7 mouse cellular contexts compared by ENCODE assay signal in genomic region chr11:32000281-32000680, GRCm38 (mm10). TPM values are rescaled to one million over a fixed set of nuclear protein-coding genes. Genes with fewer than 3 reads are reported as not detected.
A peak's percentile ranks its signal among the peaks of the same experiment; 100 is the strongest.
DNase-seq lines count a peak whose midpoint lies in the region; ATAC-seq and TF ChIP-seq lines count a peak whose summit lies in the region.

Nsg2 (plus strand) TSS chr11:32000463.

- no peaks in the 10 kb centered on the region for H3K9me3 ChIP-seq in forebrain, embryonic 10.5 days
- H3K9me3 ChIP-seq in heart, embryonic 14.5 days (ENCODE audit: control insufficient read depth, low read length), result 0 out of 2 replicates have a peak, but pooled peaks cover 2% of the 10 kb centered on the region
- H3K9me3 ChIP-seq in stomach, embryonic 14.5 days (ENCODE audit: control insufficient read depth, low read depth, low read length), result no peaks in the 10 kb centered on the region

- peaks cover 45% of the 10 kb centered on the region for H3K4me1 ChIP-seq in forebrain, embryonic 10.5 days
- peaks cover 3 to 6% of the 10 kb centered on the region in 2 experiments; a peak in 1 of 4 replicates for H3K4me1 ChIP-seq in heart, embryonic 14.5 days (ENCODE audit: control insufficient read depth in 2 of 2, insufficient read depth in 2 of 2, low read length in 2 of 2)
- no peaks in the 10 kb centered on the region for H3K4me1 ChIP-seq in liver, adult 2 months (ENCODE audit: control insufficient read depth, insufficient read depth, low read length)
- 0 out of 2 replicates have a peak, but pooled peaks cover 3% of the 10 kb centered on the region for H3K4me1 ChIP-seq in stomach, embryonic 14.5 days (ENCODE audit: control insufficient read depth, insufficient read depth, low read length)

- WGBS in forebrain, embryonic 10.5 days, result under 1% methylated on average over 16 of the region's 16 CpGs
- under 1% methylated on average over 16 of the region's 16 CpGs for WGBS in heart, embryonic 14.5 days
- WGBS in liver, adult 2 months, result 1% methylated on average over 16 of the region's 16 CpGs
- under 1% methylated on average over 16 of the region's 16 CpGs for WGBS in stomach, embryonic 14.5 days

- no peaks in the 10 kb centered on the region; the same call in 1 of the 2 replicates for H3K36me3 ChIP-seq in forebrain, embryonic 10.5 days (replicated peaks)
- H3K36me3 ChIP-seq in heart, embryonic 14.5 days (ENCODE audit: control insufficient read depth, insufficient read depth, low read length), result no peaks in the 10 kb centered on the region
- no peaks in the 10 kb centered on the region for H3K36me3 ChIP-seq in liver, adult 2 months (ENCODE audit: control insufficient read depth, insufficient read depth, low read length)
- no peaks in the 10 kb centered on the region for H3K36me3 ChIP-seq in stomach, embryonic 14.5 days (ENCODE audit: control insufficient read depth, insufficient read depth, low read length)

- TF ChIP-seq CTCF in liver, adult 2 months (IDR thresholded peaks at IDR 0.05; ENCODE audit: low read depth, low read length), result peak; percentile 45

- peak within 1 kb of the TSS; percentile 45 for H3K4me3 ChIP-seq in forebrain, embryonic 10.5 days
- H3K4me3 ChIP-seq in heart, embryonic 14.5 days (ENCODE audit: control insufficient read depth in 1 of 2, insufficient read depth in 1 of 2, low read depth in 1 of 2, low read length in 2 of 2), result peak within 1 kb of the TSS; percentile 26 to 31
- H3K4me3 ChIP-seq in liver, adult 2 months (ENCODE audit: insufficient read depth, low read depth, low read length), result no peak within 1 kb of the TSS
- H3K4me3 ChIP-seq in stomach, embryonic 14.5 days (ENCODE audit: low read depth, low read length), result no peak within 1 kb of the TSS

- no peaks in the 10 kb centered on the region for H3K79me2 ChIP-seq in liver, adult 2 months (ENCODE audit: control insufficient read depth, insufficient read depth, low read length)

- ATAC-seq in heart, embryonic 14.5 days (ENCODE audit: insufficient number of reproducible peaks, insufficient read depth, low FRiP score, low read depth), result peak; percentile 72; the same call in 1 of the 2 replicates
- ATAC-seq in stomach, embryonic 14.5 days (ENCODE audit: insufficient number of reproducible peaks, insufficient read depth, low FRiP score, low read depth), result peak; percentile 73

- peak; percentile 31 to 39 for DNase-seq in adrenal gland, postnatal 4 days (ENCODE audit: low spot score in 2 of 2)
- peak; percentile 73 for DNase-seq in forebrain, embryonic 10.5 days (ENCODE audit: extremely low spot score, low spot score)
- DNase-seq in kidney, postnatal 10 days, result peak; percentile 84
- peak; percentile 7 for DNase-seq in liver, adult 2 months (ENCODE audit: extremely low read depth, low read depth, low spot score)
- DNase-seq in neural tube, embryonic 10.5 days (ENCODE audit: extremely low spot score, low spot score), result peak; percentile 74

- no peak for TF ChIP-seq POLR2A in liver, adult 2 months (IDR thresholded peaks at IDR 0.05; ENCODE audit: extremely low read depth, insufficient read depth, low read length)

- H3K27ac ChIP-seq in forebrain, embryonic 10.5 days, result peak within 1 kb of the TSS; percentile 81
- no peak within 1 kb of the TSS for H3K27ac ChIP-seq in heart, embryonic 14.5 days (replicated peaks in 1 of 2; ENCODE audit: control insufficient read depth in 1 of 2, insufficient read depth in 1 of 2, low read depth in 2 of 2, low read length in 2 of 2)
- no peak within 1 kb of the TSS for H3K27ac ChIP-seq in liver, adult 2 months (replicated peaks; ENCODE audit: insufficient read depth, low read depth, low read length)
- no peak within 1 kb of the TSS for H3K27ac ChIP-seq in stomach, embryonic 14.5 days (ENCODE audit: low read length)

- H3K27me3 ChIP-seq in forebrain, embryonic 10.5 days (ENCODE audit: poor library complexity, severe bottlenecking), result peaks cover 34% of the 10 kb centered on the region
- 0 out of 2 replicates have a peak, but pooled peaks cover 14% of the 10 kb centered on the region for H3K27me3 ChIP-seq in heart, embryonic 14.5 days (ENCODE audit: control insufficient read depth, insufficient read depth, low read length)
- peaks cover 15% of the 10 kb centered on the region for H3K27me3 ChIP-seq in liver, adult 2 months (ENCODE audit: control insufficient read depth, insufficient read depth, low read length)
- H3K27me3 ChIP-seq in stomach, embryonic 14.5 days (ENCODE audit: control insufficient read depth, insufficient read depth, low read length), result no peaks in the 10 kb centered on the region

- peak within 1 kb of the TSS; percentile 66 for H3K4me2 ChIP-seq in heart, embryonic 14.5 days (ENCODE audit: low read length)
- H3K4me2 ChIP-seq in stomach, embryonic 14.5 days (replicated peaks; ENCODE audit: low read depth, low read length), result peak within 1 kb of the TSS; percentile 44

- H3K9ac ChIP-seq in heart, embryonic 14.5 days (ENCODE audit: low read length), result peak within 1 kb of the TSS; percentile 48; the same call in 1 of the 2 replicates
- no peak within 1 kb of the TSS; the same call in 1 of the 2 replicates for H3K9ac ChIP-seq in liver, adult 2 months (ENCODE audit: low read depth, low read length)
- H3K9ac ChIP-seq in stomach, embryonic 14.5 days (replicated peaks; ENCODE audit: low read depth, low read length), result no peak within 1 kb of the TSS

RNA-seq across cellular contexts. Expression of gene Nsg2, which starts in this region (rescaled TPM):
- total RNA-seq in adrenal gland, postnatal 4 days (2021), result 10 to 100 TPM; 58.2 to 64.7 TPM
- polyA plus RNA-seq in forebrain, embryonic 10.5 days (2016; fragmentation: Nextera tagmentation; extraction: Ambion mirVana), result 9.8 and 16.1 TPM in 2 replicates
- 0.43 and 0.81 TPM in 2 replicates for polyA plus RNA-seq in heart, embryonic 14.5 days (2014; fragmentation: Nextera tagmentation; extraction: Ambion mirVana)
- 0.13 and 0.18 TPM in 2 replicates for total RNA-seq in liver, adult 2 months (2014; rRNA removed)
- 0.04 and 0.06 TPM in 2 replicates for polyA plus RNA-seq in liver, adult 2 months (2012; rRNA removed)
- polyA plus RNA-seq in stomach, embryonic 14.5 days (2014; fragmentation: Nextera tagmentation; extraction: Ambion mirVana), result 2.6 and 2.7 TPM in 2 replicates

Comparison
In these comparisons a context has a peak if more than half of its experiments do, and no peak if none do; other contexts are left out.
1. RNA of gene Nsg2 (total RNA-seq): 58.2 to 64.7 TPM in adrenal gland, postnatal 4 days; 0.13 to 0.18 TPM in liver, adult 2 months; every median in the first group is over 10 times any median in the second.
2. Peak in ATAC-seq, H3K4me3 ChIP-seq, H3K9ac ChIP-seq and H3K4me2 ChIP-seq in heart, embryonic 14.5 days; RNA of the gene not detected or under 1 TPM.
3. Peak in DNase-seq in liver, adult 2 months; RNA of the gene not detected or under 1 TPM.
4. DNase-seq: peak in every context shown above with its lines; median percentile 84 in kidney, postnatal 10 days; 74 in neural tube, embryonic 10.5 days; 73 in forebrain, embryonic 10.5 days; 35 in adrenal gland, postnatal 4 days; 7 in liver, adult 2 months.